Mouse (Mus musculus) C2C12 (cell line): ENCODE results near the gene Gtf2h5. TPM values are rescaled to one million over a fixed set of nuclear protein-coding genes. Genes with fewer than 3 reads are reported as not detected.

Source experiments
- H3K27me3 ChIP-seq: one replicate; pipeline ENCODE4 v1.6.1; 2011; ENCODE audit not compliant: control insufficient read depth, insufficient read depth, insufficient read length
- H3K36me3 ChIP-seq: one replicate; pipeline ENCODE4 v1.6.1; 2011; ENCODE audit not compliant: control insufficient read depth, insufficient read depth
- H3K4me3 ChIP-seq: one replicate; pipeline ENCODE4 v1.5.1; 2011; ENCODE audit warnings: mild to moderate bottlenecking, control low read depth; ENCODE audit not compliant: poor library complexity, insufficient read depth, severe bottlenecking
- H3K79me2 ChIP-seq: one replicate; pipeline ENCODE4 v1.6.1; 2011; ENCODE audit not compliant: control insufficient read depth, insufficient read depth
- H3K79me3 ChIP-seq: one replicate; pipeline ENCODE4 v1.6.1; 2011; ENCODE audit warnings: low read depth, control low read depth
- H3ac ChIP-seq: one replicate; pipeline ENCODE3; 2011; ENCODE audit warnings: low read depth; ENCODE audit not compliant: control insufficient read depth, insufficient read length
- CEBPB ChIP-seq: IDR thresholded peaks from one replicate; pipeline ENCODE4 v1.6.1; 2011; ENCODE audit warnings: low read depth, mild to moderate bottlenecking, control low read depth, moderate library complexity
- CTCF ChIP-seq: IDR thresholded peaks from one replicate; pipeline ENCODE4 v1.5.1; 2011; ENCODE audit not compliant: control insufficient read depth, insufficient read depth, insufficient read length
- FOSL1 ChIP-seq: IDR thresholded peaks from one replicate; pipeline ENCODE4 v1.8.0; 2011; ENCODE audit warnings: mild to moderate bottlenecking, low read length; ENCODE audit not compliant: poor library complexity, insufficient read depth, severe bottlenecking
- MAX ChIP-seq: IDR thresholded peaks from one replicate; pipeline ENCODE4 v1.6.1; 2011; ENCODE audit warnings: mild to moderate bottlenecking, control low read depth
- MYOD1 ChIP-seq: IDR thresholded peaks from one replicate; pipeline ENCODE4 v1.6.1; 2011; ENCODE audit warnings: low read depth; ENCODE audit not compliant: control insufficient read depth, insufficient read length
- MYOG ChIP-seq: IDR thresholded peaks from one replicate; pipeline ENCODE4 v1.6.1; 2011; ENCODE audit not compliant: control insufficient read depth, insufficient read length; ENCODE audit errors: extremely low read depth
- USF1 ChIP-seq: IDR thresholded peaks from one replicate; pipeline ENCODE4 v1.6.1; 2011; ENCODE audit warnings: low read depth, mild to moderate bottlenecking, control low read depth, moderate library complexity
- polyA plus RNA-seq: library from polyadenylated mRNA; unstranded; fragments of >200 nt; fragmentation: generic; extraction: Trizol; gene quantifications from one replicate; pipeline ENCODE4 v1.2.1, GENCODE M21; 2012; ENCODE audit warnings: missing spikeins

The Gtf2h5 gene
- polyA plus RNA-seq, 1 experiment: 90.0 TPM

GRCm38 (mm10) chr17:6069866-6070265 is 9.7 kb upstream of the Gtf2h5 start:
- H3K4me3 ChIP-seq: no peak overlapping the region
- no peaks in the 10 kb centered on the region for H3K79me2 ChIP-seq
- H3ac ChIP-seq: no peak overlapping the region
- no peak for TF ChIP-seq MYOD1
- TF ChIP-seq CEBPB: no peak
- TF ChIP-seq FOSL1: no peak
- no peak for TF ChIP-seq MAX
- no peak for TF ChIP-seq CTCF
- peaks cover 17% of the 10 kb centered on the region for H3K36me3 ChIP-seq
- peaks cover 1% of the 10 kb centered on the region for H3K79me3 ChIP-seq
- no peaks in the 10 kb centered on the region for H3K27me3 ChIP-seq

- TF ChIP-seq FOSL1 (no peak), CEBPB (no peak), MYOG (no peak), MYOD1 (no peak), CTCF (no peak), USF1 (no peak), MAX (no peak)
- Histone ChIP-seq H3K79me3 (peaks cover 6% of the 10 kb centered on the region), H3K27me3 (no peaks in the 10 kb centered on the region), H3K36me3 (peaks cover 11% of the 10 kb centered on the region), H3ac (no peak overlapping the region), H3K4me3 (no peak overlapping the region), H3K79me2 (no peaks in the 10 kb centered on the region)
Observed at GRCm38 (mm10) chr17:6073405-6073804, 6.2 kb upstream of the Gtf2h5 start.

- H3K79me2 ChIP-seq: peaks cover 28% of the 10 kb centered on the region
- no peak overlapping the region for H3K4me3 ChIP-seq
- no peak for TF ChIP-seq FOSL1
- no peak for TF ChIP-seq MYOD1
- no peak for TF ChIP-seq USF1
- TF ChIP-seq CEBPB: no peak
- no peak overlapping the region for H3ac ChIP-seq
- H3K27me3 ChIP-seq: no peaks in the 10 kb centered on the region
- H3K36me3 ChIP-seq: peaks cover 44% of the 10 kb centered on the region
- H3K79me3 ChIP-seq: peaks cover 22% of the 10 kb centered on the region
Observed at GRCm38 (mm10) chr17:6083323-6083890, 3.8 kb downstream of the Gtf2h5 start.

- Histone ChIP-seq H3K36me3 (peaks cover 17% of the 10 kb centered on the region), H3K4me3 (no peak overlapping the region), H3K27me3 (no peaks in the 10 kb centered on the region), H3K79me3 (no peaks in the 10 kb centered on the region), H3K79me2 (no peaks in the 10 kb centered on the region), H3ac (no peak overlapping the region)
- TF ChIP-seq MAX (no peak), USF1 (no peak), FOSL1 (no peak), CEBPB (no peak), CTCF (no peak), MYOD1 (no peak), MYOG (no peak)
Observed at GRCm38 (mm10) chr17:6091604-6092003, 12.0 kb downstream of the Gtf2h5 start.

GRCm38 (mm10) chr17:6095579-6095978 is 16.0 kb downstream of the Gtf2h5 start:
- H3ac ChIP-seq: no peak overlapping the region
- H3K79me3 ChIP-seq: no peaks in the 10 kb centered on the region
- no peaks in the 10 kb centered on the region for H3K27me3 ChIP-seq
- peaks cover 5% of the 10 kb centered on the region for H3K36me3 ChIP-seq
- H3K79me2 ChIP-seq: no peaks in the 10 kb centered on the region
- no peak overlapping the region for H3K4me3 ChIP-seq
- TF ChIP-seq CTCF: no peak
- TF ChIP-seq USF1: no peak
- TF ChIP-seq MYOG: no peak
- no peak for TF ChIP-seq FOSL1
- no peak for TF ChIP-seq MYOD1
- TF ChIP-seq CEBPB: no peak

GRCm38 (mm10) chr17:6097884-6098283 is 18.3 kb downstream of the Gtf2h5 start:
- Histone ChIP-seq H3K79me2 (no peaks in the 10 kb centered on the region), H3K4me3 (no peak overlapping the region), H3ac (no peak overlapping the region), H3K79me3 (no peaks in the 10 kb centered on the region), H3K27me3 (no peaks in the 10 kb centered on the region), H3K36me3 (no peaks in the 10 kb centered on the region)
- TF ChIP-seq MYOD1: no peak
- TF ChIP-seq MYOG: no peak
- no peak for TF ChIP-seq MAX
- TF ChIP-seq USF1: peak; percentile 31
- no peak for TF ChIP-seq CEBPB
- peak; percentile 75 for TF ChIP-seq CTCF
- TF ChIP-seq FOSL1: no peak
